Mouse (Mus musculus) MEL (cell line): ENCODE data around the gene Cep135. TPM values are rescaled to one million over a fixed set of nuclear protein-coding genes. Genes with fewer than 3 reads are reported as not detected.

ENCODE experiments used
- DNase-seq: peaks from one replicate; pipeline ENCODE4 v3.0.0; 2011; ENCODE audit warnings: low read depth, low spot score
- H3K27ac ChIP-seq: 2 replicates; pipeline ENCODE4 v1.5.1; 2012; ENCODE audit warnings: low read depth, mild to moderate bottlenecking, control low read depth, low read length, moderate library complexity; ENCODE audit not compliant: control insufficient read depth
- H3K27me3 ChIP-seq, 2 experiments: fragments of 150-350 bp in 1 of 2; sonication (generic) in 1 of 2; 2 replicates each; pipeline ENCODE4 v1.6.1; 2012; ENCODE audit warnings: low read length in 2 of 2, mild to moderate bottlenecking in 2 of 2, improper control_type of control experiment in 1 of 2, moderate library complexity in 1 of 2; ENCODE audit not compliant: insufficient read depth in 2 of 2, control insufficient read depth in 1 of 2
- H3K36me3 ChIP-seq, 2 experiments: 2 replicates each; pipeline ENCODE4 v1.6.1; 2012 to 2014; ENCODE audit warnings: low read length in 2 of 2, improper control_type of control experiment in 1 of 2, inconsistent platforms in 1 of 2, mild to moderate bottlenecking in 1 of 2; ENCODE audit not compliant: insufficient read depth in 2 of 2, control insufficient read depth in 1 of 2
- H3K4me1 ChIP-seq, 2 experiments: fragments of 150-350 bp in 1 of 2; sonication (generic) in 1 of 2; 2 replicates each; pipeline ENCODE4 v1.6.1; 2012; ENCODE audit warnings: low read length in 2 of 2, improper control_type of control experiment in 1 of 2, mild to moderate bottlenecking in 1 of 2; ENCODE audit not compliant: insufficient read depth in 2 of 2, control insufficient read depth in 1 of 2
- H3K4me3 ChIP-seq, 2 experiments: fragments of 150-350 bp in 1 of 2; sonication (generic) in 1 of 2; 2 replicates each; pipeline ENCODE4 v1.5.1; 2012; ENCODE audit warnings: low read depth in 2 of 2, low read length in 2 of 2, mild to moderate bottlenecking in 2 of 2, moderate library complexity in 2 of 2, control low read depth in 1 of 2, improper control_type of control experiment in 1 of 2; ENCODE audit not compliant: control insufficient read depth in 1 of 2, insufficient read depth in 1 of 2
- H3K79me2 ChIP-seq: 2 replicates; pipeline ENCODE4 v1.6.1; 2012; ENCODE audit warnings: mild to moderate bottlenecking, low read length, moderate library complexity; ENCODE audit not compliant: control insufficient read depth, poor library complexity, insufficient read depth
- H3K9ac ChIP-seq: 2 replicates; pipeline ENCODE4 v1.6.1; 2012; ENCODE audit warnings: low read depth, mild to moderate bottlenecking, control low read depth, low read length, moderate library complexity; ENCODE audit not compliant: control insufficient read depth, poor library complexity, severe bottlenecking
- H3K9me3 ChIP-seq: fragments of 150-350 bp; sonication (generic); replicated peaks from 2 replicates; pipeline ENCODE4 v1.6.1; 2012; ENCODE audit warnings: mild to moderate bottlenecking, low read length, improper control_type of control experiment, moderate library complexity; ENCODE audit not compliant: insufficient read depth
- CHD1 ChIP-seq: IDR thresholded peaks from 2 replicates; pipeline ENCODE4 v1.6.1; 2012; ENCODE audit warnings: low read depth, mild to moderate bottlenecking, inconsistent platforms, low read length, improper control_type of control experiment
- CHD2 ChIP-seq: IDR thresholded peaks from 2 replicates; pipeline ENCODE4 v1.6.1; 2011; ENCODE audit warnings: low read length, improper control_type of control experiment
- E2F4 ChIP-seq: IDR thresholded peaks from 2 replicates; pipeline ENCODE4 v1.6.1; 2011; ENCODE audit warnings: low read depth, low read length, improper control_type of control experiment, borderline replicate concordance
- ELF1 ChIP-seq: IDR thresholded peaks from 2 replicates; pipeline ENCODE4 v1.6.1; 2014; ENCODE audit warnings: low read depth, mild to moderate bottlenecking, inconsistent platforms, low read length, improper control_type of control experiment, moderate library complexity
- EP300 ChIP-seq, 2 experiments: IDR thresholded peaks; 2 replicates each; pipeline ENCODE4 v1.6.1; 2011; ENCODE audit warnings: improper control_type of control experiment in 2 of 2, low read length in 2 of 2, low read depth in 1 of 2, mild to moderate bottlenecking in 1 of 2
- ETS1 ChIP-seq: IDR thresholded peaks from 2 replicates; pipeline ENCODE4 v1.6.1; 2012; ENCODE audit warnings: low read depth, mild to moderate bottlenecking, inconsistent platforms, low read length, improper control_type of control experiment, moderate library complexity
- GABPA ChIP-seq: IDR thresholded peaks from 2 replicates; pipeline ENCODE4 v1.6.1; 2012; ENCODE audit warnings: low read depth, mild to moderate bottlenecking, inconsistent platforms, low read length, improper control_type of control experiment, moderate library complexity
- HCFC1 ChIP-seq: IDR thresholded peaks from 2 replicates; pipeline ENCODE4 v1.6.1; 2012; ENCODE audit warnings: low read depth, mild to moderate bottlenecking, inconsistent platforms, low read length, improper control_type of control experiment, moderate library complexity
- JUND ChIP-seq: IDR thresholded peaks from 2 replicates; pipeline ENCODE4 v1.6.1; 2011; ENCODE audit warnings: low read depth, mild to moderate bottlenecking, improper control_type of control experiment, low read length
- KAT2A ChIP-seq: conservative IDR thresholded peaks from 2 replicates; pipeline ENCODE4 v1.6.1; 2012; ENCODE audit warnings: low read depth, low read length, improper control_type of control experiment, inconsistent platforms
- MAFK ChIP-seq: IDR thresholded peaks from 2 replicates; pipeline ENCODE4 v1.6.1; 2011; ENCODE audit warnings: low read depth, mild to moderate bottlenecking, low read length, improper control_type of control experiment, borderline replicate concordance
- MAX ChIP-seq: IDR thresholded peaks from 2 replicates; pipeline ENCODE4 v1.6.1; 2011; ENCODE audit warnings: low read length, improper control_type of control experiment
- MAZ ChIP-seq: IDR thresholded peaks from 2 replicates; pipeline ENCODE4 v1.6.1; 2012; ENCODE audit warnings: low read depth, mild to moderate bottlenecking, inconsistent platforms, low read length, improper control_type of control experiment
- MEF2A ChIP-seq: IDR thresholded peaks from 2 replicates; pipeline ENCODE4 v1.6.1; 2014; ENCODE audit warnings: low read depth, mild to moderate bottlenecking, inconsistent platforms, low read length, improper control_type of control experiment; ENCODE audit not compliant: poor library complexity, insufficient replicate concordance, severe bottlenecking; ENCODE audit errors: extremely low read depth
- MXI1 ChIP-seq: IDR thresholded peaks from 2 replicates; pipeline ENCODE4 v1.6.1; 2011; ENCODE audit warnings: mild to moderate bottlenecking, low read depth, low read length, improper control_type of control experiment
- MYB ChIP-seq: IDR thresholded peaks from 2 replicates; pipeline ENCODE4 v1.6.1; 2011; ENCODE audit warnings: mild to moderate bottlenecking, low read depth, low read length, improper control_type of control experiment
- MYC ChIP-seq: IDR thresholded peaks from 2 replicates; pipeline ENCODE4 v1.6.1; 2011; ENCODE audit warnings: low read depth, mild to moderate bottlenecking, low read length, improper control_type of control experiment, moderate library complexity
- NELFE ChIP-seq: IDR thresholded peaks from 2 replicates; pipeline ENCODE4 v1.6.1; 2011; ENCODE audit warnings: low read depth, low read length, improper control_type of control experiment
- NRF1 ChIP-seq: IDR thresholded peaks from 2 replicates; pipeline ENCODE4 v1.6.1; 2014; ENCODE audit warnings: low read depth, mild to moderate bottlenecking, inconsistent platforms, low read length, improper control_type of control experiment, moderate library complexity; ENCODE audit not compliant: poor library complexity, insufficient read depth, severe bottlenecking
- POLR2A ChIP-seq, 2 experiments: IDR thresholded peaks; 2 replicates each; pipeline ENCODE4 v1.6.1; 2011 to 2012; ENCODE audit warnings: low read length in 2 of 2, mild to moderate bottlenecking in 2 of 2, control low read depth in 1 of 2, improper control_type of control experiment in 1 of 2, low read depth in 1 of 2, moderate library complexity in 1 of 2; ENCODE audit not compliant: control insufficient read depth in 1 of 2, insufficient read depth in 1 of 2, poor library complexity in 1 of 2
- POLR2AphosphoS5 ChIP-seq: IDR thresholded peaks from 2 replicates; pipeline ENCODE4 v1.6.1; 2012; ENCODE audit warnings: low read depth, borderline replicate concordance, mild to moderate bottlenecking, inconsistent platforms, low read length, moderate library complexity, mixed read lengths
- RAD21 ChIP-seq: IDR thresholded peaks from 2 replicates; pipeline ENCODE4 v1.6.1; 2011; ENCODE audit warnings: mild to moderate bottlenecking, low read depth, low read length, improper control_type of control experiment
- RCOR1 ChIP-seq: IDR thresholded peaks from 2 replicates; pipeline ENCODE4 v1.6.1; 2012; ENCODE audit warnings: low read depth, mild to moderate bottlenecking, inconsistent platforms, low read length, improper control_type of control experiment
- SIN3A ChIP-seq: IDR thresholded peaks from 2 replicates; pipeline ENCODE4 v1.6.1; 2012; ENCODE audit warnings: low read length, improper control_type of control experiment, inconsistent platforms
- SMC3 ChIP-seq: IDR thresholded peaks from 2 replicates; pipeline ENCODE4 v1.6.1; 2011; ENCODE audit warnings: low read depth, low read length, improper control_type of control experiment
- TBP ChIP-seq: IDR thresholded peaks from 2 replicates; pipeline ENCODE4 v1.8.0; 2011; ENCODE audit warnings: low read depth, low read length, improper control_type of control experiment
- TCF12 ChIP-seq: IDR thresholded peaks from 2 replicates; pipeline ENCODE4 v1.6.1; 2014; ENCODE audit warnings: low read depth, mild to moderate bottlenecking, inconsistent platforms, low read length, improper control_type of control experiment, moderate library complexity
- USF1 ChIP-seq: IDR thresholded peaks from 2 replicates; pipeline ENCODE4 v1.6.1; 2014; ENCODE audit warnings: low read depth, mild to moderate bottlenecking, inconsistent platforms, low read length, improper control_type of control experiment, moderate library complexity
- USF2 ChIP-seq, 2 experiments: IDR thresholded peaks; 2 replicates each; pipeline ENCODE4 v1.6.1; 2011 to 2012; ENCODE audit warnings: improper control_type of control experiment in 2 of 2, low read length in 2 of 2, borderline replicate concordance in 1 of 2, inconsistent platforms in 1 of 2, low read depth in 1 of 2, mild to moderate bottlenecking in 1 of 2; ENCODE audit not compliant: insufficient read depth in 1 of 2
- ZC3H11A ChIP-seq: IDR thresholded peaks from 2 replicates; pipeline ENCODE4 v1.6.1; 2012; ENCODE audit warnings: low read depth, mild to moderate bottlenecking, inconsistent platforms, low read length, improper control_type of control experiment
- ZKSCAN1 ChIP-seq: IDR thresholded peaks from 2 replicates; pipeline ENCODE4 v1.6.1; 2012; ENCODE audit warnings: low read depth, mild to moderate bottlenecking, inconsistent platforms, low read length, improper control_type of control experiment, moderate library complexity
- ZMIZ1 ChIP-seq: IDR thresholded peaks from 2 replicates; pipeline ENCODE4 v1.6.1; 2012; ENCODE audit warnings: low read depth, mild to moderate bottlenecking, inconsistent platforms, low read length, improper control_type of control experiment, moderate library complexity
- ZNF384 ChIP-seq: IDR thresholded peaks from 2 replicates; pipeline ENCODE4 v1.6.1; 2012; ENCODE audit warnings: low read depth, mild to moderate bottlenecking, inconsistent platforms, low read length, improper control_type of control experiment
- polyA plus RNA-seq, 2 experiments: library from polyadenylated mRNA; stranded (reverse) in 1 of 2; unstranded in 1 of 2; fragments of >175 nt in 1 of 2; fragments of >200 nt in 1 of 2; gene quantifications; 2 replicates each; pipeline versions ENCODE4 v1.2.1 to v1.2.4; 2012; ENCODE audit warnings: low replicate concordance in 2 of 2, low read depth in 1 of 2; ENCODE audit not compliant: insufficient read length in 2 of 2, insufficient read depth in 1 of 2, missing spikeins in 1 of 2
- total RNA-seq: library from RNA; depleted of rRNA; stranded (reverse); fragments of 300-350 nt; gene quantifications from 2 replicates; pipeline ENCODE4 v1.2.3, GENCODE M21; 2012

The Cep135 gene
- total and polyA plus RNA-seq, 3 experiments: 9.2 to 9.3 TPM; not detected in 1

DNA sequence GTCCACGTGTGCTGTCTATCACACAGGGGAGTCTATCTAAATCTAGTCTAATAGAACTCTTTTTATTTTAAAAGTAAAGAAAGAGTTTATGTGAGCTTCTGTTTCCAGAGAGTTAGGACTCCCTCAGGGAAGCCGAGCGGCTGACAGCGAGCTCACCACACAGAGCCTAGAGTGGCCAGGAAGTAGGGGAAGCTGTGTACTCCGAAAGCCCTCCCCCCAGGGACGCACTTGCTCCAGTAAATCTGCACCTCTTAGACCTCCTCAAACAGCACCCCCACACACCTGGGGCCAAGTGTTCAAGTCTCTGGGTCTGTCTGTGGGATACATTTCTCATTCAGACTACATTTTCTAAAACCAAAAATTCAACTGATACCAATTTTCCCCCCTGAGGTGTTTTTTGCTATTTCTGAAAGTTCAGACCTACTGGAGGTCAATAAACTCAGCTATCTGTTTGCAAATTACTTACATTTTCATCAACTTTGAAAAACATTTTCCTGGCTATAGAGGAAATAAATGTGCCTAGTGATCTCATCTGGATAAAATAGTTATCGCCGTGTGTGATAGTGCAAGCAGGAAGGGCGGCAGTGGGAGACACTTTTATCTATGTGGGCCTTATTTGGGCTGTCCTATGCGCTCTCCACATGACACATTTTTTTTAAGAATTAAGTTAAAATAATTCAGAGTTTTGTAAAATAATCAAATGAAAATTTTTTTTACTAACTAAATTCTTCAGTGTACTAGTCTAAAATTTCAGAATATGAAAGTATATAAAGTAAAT, 56.8 kb downstream of the Cep135 start (continued):
- TF ChIP-seq MXI1: no peak
- no peak for TF ChIP-seq TBP
- no peak for TF ChIP-seq MAX
- no peak for TF ChIP-seq MYB
- TF ChIP-seq MEF2A: no peak
- TF ChIP-seq JUND: no peak
- no peak for TF ChIP-seq ZKSCAN1
- TF ChIP-seq ELF1: no peak
- TF ChIP-seq RAD21: no peak
- TF ChIP-seq ZC3H11A: no peak

DNA sequence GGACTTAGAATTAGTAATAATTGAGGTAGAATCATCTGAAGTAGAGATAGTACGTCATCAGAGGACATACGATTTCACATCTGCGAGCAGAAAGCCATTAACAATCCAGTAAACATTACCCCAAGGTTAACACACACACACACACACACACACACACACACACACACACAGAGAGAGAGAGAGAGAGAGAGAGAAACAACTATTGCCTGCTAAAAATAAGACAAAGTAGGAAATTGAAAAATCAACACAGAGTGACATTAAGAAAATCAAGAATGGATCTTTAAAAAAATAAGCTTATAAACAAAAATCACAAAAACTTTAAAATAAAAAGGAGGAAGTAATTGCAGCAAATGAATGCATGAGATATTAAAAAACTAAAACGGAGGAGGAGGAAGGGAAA, 61.4 kb downstream of the Cep135 start:
- peaks cover 20 to 24% of the 10 kb centered on the region in 2 experiments for H3K4me1 ChIP-seq
- H3K4me3 ChIP-seq: peak overlapping the region; percentile 44 to 46
- peak overlapping the region; percentile 64 for H3K27ac ChIP-seq
- no peaks in the 10 kb centered on the region for H3K9me3 ChIP-seq
- H3K79me2 ChIP-seq: no peaks in the 10 kb centered on the region
- peak overlapping the region; percentile 43 for H3K9ac ChIP-seq
- H3K36me3 ChIP-seq: peaks cover 0 to 26% of the 10 kb centered on the region in 2 experiments; a peak in 2 of 4 replicates
- no peaks in the 10 kb centered on the region for H3K27me3 ChIP-seq
- no peak for DNase-seq
- TF ChIP-seq EP300 (IDR thresholded peaks at IDR 0.05; ENCODE audit: low read depth in 1 of 2, low read length in 2 of 2) (0 out of 4 replicates have a peak, but pooled peaks of 1 of the 2 experiments have one; percentile 27), POLR2A (IDR thresholded peaks at IDR 0.05; ENCODE audit: control insufficient read depth in 1 of 2, insufficient read depth in 1 of 2, low read depth in 1 of 2, low read length in 2 of 2, poor library complexity in 1 of 2) (no peak), HCFC1 (0 out of 2 replicates have a peak, but pooled peaks have one; percentile 21), RCOR1 (no peak), MAFK (no peak), USF1 (no peak), CHD1 (no peak), MYB (no peak), SMC3 (no peak), ZNF384 (no peak), NRF1 (no peak), TCF12 (0 out of 2 replicates have a peak, but pooled peaks have one; percentile 17), MYC (0 out of 2 replicates have a peak, but pooled peaks have one; percentile 15), SIN3A (peak; percentile 56; the same call in 1 of the 2 replicates), ETS1 (no peak), USF2 (IDR thresholded peaks at IDR 0.05; ENCODE audit: borderline replicate concordance in 1 of 2, insufficient read depth in 1 of 2, low read depth in 1 of 2, low read length in 2 of 2) (no peak), MAZ (no peak), E2F4 (no peak), MXI1 (peak; percentile 41; the same call in 1 of the 2 replicates), ZKSCAN1 (no peak), NELFE (no peak), CHD2 (no peak), GABPA (no peak), ZC3H11A (no peak), KAT2A (no peak), ZMIZ1 (no peak), POLR2AphosphoS5 (no peak), TBP (no peak), MAX (no peak)
